In the genomic region with DNA sequence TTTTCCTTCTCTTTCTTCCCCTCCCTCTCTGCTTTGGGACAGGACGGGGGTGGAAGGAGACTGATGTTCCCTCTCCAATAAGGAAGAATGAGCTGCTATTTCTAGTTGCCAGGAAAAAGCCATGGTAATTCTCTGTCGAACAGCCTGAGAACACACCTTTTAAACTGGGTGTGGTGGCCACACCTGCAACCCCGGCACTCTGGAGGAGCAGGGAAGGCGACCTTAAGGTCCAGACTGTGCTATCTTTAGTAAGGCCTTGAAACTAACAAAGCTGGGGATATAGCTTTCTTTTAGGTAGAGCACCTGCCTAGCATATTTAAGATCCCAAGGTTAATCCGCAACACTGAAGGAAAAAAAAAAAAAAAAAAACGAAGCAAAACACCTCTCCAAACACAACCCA, we compare ENCODE assay signal across 10 mouse cellular contexts.
DNase-seq lines count a peak whose midpoint lies in the region; ATAC-seq and TF ChIP-seq lines count a peak whose summit lies in the region.
"Had no signal": no experiment of that assay in that cellular context is flagged by ENCODE, and none has a peak within 500 bp of the region (broad histone marks: within the 10 kb centered on the region; RNA-seq: fewer than 3 reads in every experiment).

No protein-coding gene starts in this region.

- H3K4me3 ChIP-seq in embryonic facial prominence, embryonic 14.5 days (ENCODE audit: low read depth, low read length), result no peak overlapping the region
- no peak overlapping the region for H3K4me3 ChIP-seq in forebrain, postnatal 0 days (ENCODE audit: low read depth, low read length)
- H3K4me3 ChIP-seq in neural tube, embryonic 14.5 days (ENCODE audit: low read depth, low read length), result no peak overlapping the region
- no peak overlapping the region for H3K4me3 ChIP-seq in thymus, adult 2 months (ENCODE audit: control insufficient read depth, insufficient read depth, low read length)
- H3K4me3 ChIP-seq: megakaryocyte, embryonic 14.5 days had no signal

- no peaks in the 10 kb centered on the region for H3K36me3 ChIP-seq in embryonic facial prominence, embryonic 14.5 days (ENCODE audit: control insufficient read depth, insufficient read depth, low read length)
- H3K36me3 ChIP-seq in forebrain, postnatal 0 days (ENCODE audit: insufficient read depth), result no peaks in the 10 kb centered on the region
- H3K36me3 ChIP-seq in neural tube, embryonic 14.5 days (ENCODE audit: control insufficient read depth, insufficient read depth, low read length), result no peaks in the 10 kb centered on the region
- H3K36me3 ChIP-seq in thymus, adult 2 months (ENCODE audit: control insufficient read depth, insufficient read depth, low read length), result no peaks in the 10 kb centered on the region

- no peaks in the 10 kb centered on the region for H3K4me1 ChIP-seq in embryonic facial prominence, embryonic 14.5 days (ENCODE audit: control insufficient read depth, insufficient read depth, low read length)
- 0 out of 2 replicates have a peak, but pooled peaks cover 16% of the 10 kb centered on the region for H3K4me1 ChIP-seq in forebrain, postnatal 0 days (ENCODE audit: insufficient read depth)
- no peaks in the 10 kb centered on the region for H3K4me1 ChIP-seq in neural tube, embryonic 14.5 days (ENCODE audit: control insufficient read depth, insufficient read depth, low read length)
- H3K4me1 ChIP-seq in thymus, adult 2 months (replicated peaks; ENCODE audit: control insufficient read depth, insufficient read depth, low read length), result no peaks in the 10 kb centered on the region
- H3K4me1 ChIP-seq: megakaryocyte, embryonic 14.5 days had no signal

- no peak overlapping the region for H3K27ac ChIP-seq in embryonic facial prominence, embryonic 14.5 days (replicated peaks; ENCODE audit: low read depth, low read length)
- H3K27ac ChIP-seq in forebrain, postnatal 0 days (ENCODE audit: low read depth, low read length), result no peak overlapping the region
- H3K27ac ChIP-seq in neural tube, embryonic 14.5 days (ENCODE audit: low read depth, low read length), result no peak overlapping the region
- H3K27ac ChIP-seq in thymus, adult 2 months (ENCODE audit: control insufficient read depth, insufficient read depth, low read length), result no peak overlapping the region

- DNase-seq in left cerebral cortex, adult 18-20 months (ENCODE audit: low spot score in 2 of 2), result peak; percentile 10 to 34
- DNase-seq in left cerebral cortex, adult 8-10 months (ENCODE audit: low spot score in 2 of 2), result no peak
- no peak for DNase-seq in embryonic facial prominence, embryonic 14.5 days (ENCODE audit: low spot score)
- no peak for DNase-seq in forebrain, postnatal 0 days
- no peak for DNase-seq in adrenal gland, adult 2 months
- DNase-seq in thymus, adult 2 months, result no peak
- DNase-seq: heart, adult 2 months had no signal

- H3K27me3 ChIP-seq in embryonic facial prominence, embryonic 14.5 days (replicated peaks; ENCODE audit: control insufficient read depth, insufficient read depth, low read length), result no peaks in the 10 kb centered on the region
- H3K27me3 ChIP-seq in forebrain, postnatal 0 days (ENCODE audit: insufficient read depth, low read length), result no peaks in the 10 kb centered on the region
- no peaks in the 10 kb centered on the region for H3K27me3 ChIP-seq in neural tube, embryonic 14.5 days (ENCODE audit: control insufficient read depth, insufficient read depth, low read length)
- no peaks in the 10 kb centered on the region for H3K27me3 ChIP-seq in thymus, adult 2 months (ENCODE audit: control insufficient read depth, insufficient read depth, low read length)
- H3K27me3 ChIP-seq: Patski had no signal

- no peak overlapping the region for H3K9ac ChIP-seq in embryonic facial prominence, embryonic 14.5 days (ENCODE audit: low read depth, low read length)
- H3K9ac ChIP-seq in forebrain, postnatal 0 days, result peak overlapping the region; percentile 7; the same call in 1 of the 2 replicates
- no peak overlapping the region for H3K9ac ChIP-seq in neural tube, embryonic 14.5 days (replicated peaks; ENCODE audit: low read depth, low read length)

- TF ChIP-seq CTCF in forebrain, postnatal 0 days (IDR thresholded peaks at IDR 0.05; ENCODE audit: low read depth), result no peak
- no peak for TF ChIP-seq CTCF in thymus, adult 2 months (IDR thresholded peaks at IDR 0.05; ENCODE audit: borderline replicate concordance, control insufficient read depth, extremely low read depth, insufficient read depth, low read length, poor library complexity)

- TF ChIP-seq POLR2A in thymus, adult 2 months (IDR thresholded peaks at IDR 0.05; ENCODE audit: control insufficient read depth, extremely low read depth, insufficient read depth, low read length, poor library complexity), result no peak

- H3K9me3 ChIP-seq in embryonic facial prominence, embryonic 14.5 days (ENCODE audit: control insufficient read depth, low read length), result peaks cover 9% of the 10 kb centered on the region; the same call in 1 of the 2 replicates
- no peaks in the 10 kb centered on the region for H3K9me3 ChIP-seq in forebrain, postnatal 0 days (ENCODE audit: low read length)
- no peaks in the 10 kb centered on the region for H3K9me3 ChIP-seq in neural tube, embryonic 14.5 days (ENCODE audit: control insufficient read depth, low read length)

- peak overlapping the region; percentile 34; the same call in 1 of the 2 replicates for H3K4me2 ChIP-seq in embryonic facial prominence, embryonic 14.5 days (ENCODE audit: low read depth, low read length)
- H3K4me2 ChIP-seq in forebrain, postnatal 0 days (ENCODE audit: low read depth), result peak overlapping the region; percentile 27
- H3K4me2 ChIP-seq in neural tube, embryonic 14.5 days (ENCODE audit: low read depth, low read length), result 0 out of 2 replicates have a peak overlapping the region, but pooled peaks have one; percentile 32

- 55% methylated on average over 6 of the region's 6 CpGs for WGBS in embryonic facial prominence, embryonic 14.5 days
- WGBS in forebrain, postnatal 0 days, result 71% methylated on average over 6 of the region's 6 CpGs
- 76% methylated on average over 6 of the region's 6 CpGs for WGBS in neural tube, embryonic 14.5 days
- WGBS in thymus, adult 2 months, result 86% methylated on average over 6 of the region's 6 CpGs

- no peak for ATAC-seq in embryonic facial prominence, embryonic 14.5 days (ENCODE audit: low read depth)
- ATAC-seq in forebrain, postnatal 0 days, result no peak
- ATAC-seq in neural tube, embryonic 14.5 days (ENCODE audit: low read depth), result peak; percentile 29; the same call in 1 of the 2 replicates
- ATAC-seq: Patski had no signal

Comparison
In these comparisons a context has a peak if more than half of its experiments do, and no peak if none do; other contexts are left out.
1. DNase-seq: peak in left cerebral cortex, adult 18-20 months (2 of 2); none in left cerebral cortex, adult 8-10 months (0 of 2), embryonic facial prominence, embryonic 14.5 days (single experiment), forebrain, postnatal 0 days (single experiment), adrenal gland, adult 2 months (single experiment) and thymus, adult 2 months (single experiment).
2. Peak in every context shown above with its lines, with median percentiles within 50 percentile points of each other: H3K4me2 ChIP-seq.